21 mouse cellular contexts compared by ENCODE assay signal in genomic region chr19:26640556-26640955, GRCm38 (mm10).
"Had no signal": no experiment of that assay in that cellular context is flagged by ENCODE, and none has a peak within 500 bp of the region (broad histone marks: within the 10 kb centered on the region; RNA-seq: fewer than 3 reads in every experiment).

No protein-coding gene starts in this region.

- H3K9ac ChIP-seq: limb, embryonic 12.5 days; limb, embryonic 15.5 days; liver, embryonic 12.5 days; liver, embryonic 15.5 days; neural tube, embryonic 13.5 days had no signal

- H3K4me3 ChIP-seq: limb, embryonic 12.5 days; limb, embryonic 15.5 days; liver, embryonic 12.5 days; liver, embryonic 15.5 days; myocyte; neural tube, embryonic 13.5 days had no signal

- H3K27me3 ChIP-seq: limb, embryonic 12.5 days; limb, embryonic 15.5 days; liver, embryonic 12.5 days; liver, embryonic 15.5 days; neural tube, embryonic 13.5 days had no signal

- H3K36me3 ChIP-seq: liver, embryonic 12.5 days; liver, embryonic 15.5 days had no signal

- H3K27ac ChIP-seq: limb, embryonic 12.5 days; limb, embryonic 15.5 days; liver, embryonic 12.5 days; liver, embryonic 15.5 days; macrophage; neural tube, embryonic 13.5 days; stomach, postnatal 0 days had no signal

- DNase-seq: kidney, adult 18-20 months; kidney, adult 9 months; kidney, postnatal 14 days; kidney, postnatal 4 days; left cerebral cortex, postnatal 4 days; lung, adult 2 months; midbrain, embryonic 14.5 days; right cerebral cortex, adult 18-20 months; right cerebral cortex, postnatal 14 days; right cerebral cortex, postnatal 4 days; thymus, adult 18-20 months; thymus, postnatal 36 days had no signal

- ATAC-seq: intestine, embryonic 16.5 days; liver, embryonic 12.5 days had no signal

- H3K9me3 ChIP-seq: limb, embryonic 12.5 days; limb, embryonic 15.5 days; liver, embryonic 12.5 days; liver, embryonic 15.5 days; neural tube, embryonic 13.5 days had no signal

- H3K4me1 ChIP-seq: limb, embryonic 12.5 days; liver, embryonic 12.5 days; neural tube, embryonic 13.5 days had no signal

- H3K4me2 ChIP-seq: limb, embryonic 12.5 days; limb, embryonic 15.5 days; liver, embryonic 12.5 days; liver, embryonic 15.5 days; neural tube, embryonic 13.5 days had no signal
